Mouse (Mus musculus) heart, postnatal 0 days (tissue): ENCODE measurements around the gene Trim27.

Experiments used
- CTCF ChIP-seq: IDR thresholded peaks from 2 replicates; pipeline ENCODE4 v1.5.1; 2016; ENCODE audit warnings: antibody characterized with exemption, control low read depth, low read depth
- EP300 ChIP-seq: IDR thresholded peaks from 2 replicates; pipeline ENCODE4 v1.6.1; 2016; ENCODE audit warnings: antibody characterized with exemption, low read depth

GRCm38 (mm10) chr13:21178364-21178763, 881 bp upstream of the Trim27 start:
- TF ChIP-seq CTCF = no peak
- no peak for TF ChIP-seq EP300
